Mouse (Mus musculus) right cerebral cortex, postnatal 36 days (tissue): ENCODE measurements around the gene Slco1a6.

Experiments used
- DNase-seq, 2 experiments: peaks; one replicate each; pipeline ENCODE4 v3.0.0; 2022; ENCODE audit warnings: low spot score in 2 of 2, mixed read lengths in 1 of 2

The Slco1a6 gene

DNA sequence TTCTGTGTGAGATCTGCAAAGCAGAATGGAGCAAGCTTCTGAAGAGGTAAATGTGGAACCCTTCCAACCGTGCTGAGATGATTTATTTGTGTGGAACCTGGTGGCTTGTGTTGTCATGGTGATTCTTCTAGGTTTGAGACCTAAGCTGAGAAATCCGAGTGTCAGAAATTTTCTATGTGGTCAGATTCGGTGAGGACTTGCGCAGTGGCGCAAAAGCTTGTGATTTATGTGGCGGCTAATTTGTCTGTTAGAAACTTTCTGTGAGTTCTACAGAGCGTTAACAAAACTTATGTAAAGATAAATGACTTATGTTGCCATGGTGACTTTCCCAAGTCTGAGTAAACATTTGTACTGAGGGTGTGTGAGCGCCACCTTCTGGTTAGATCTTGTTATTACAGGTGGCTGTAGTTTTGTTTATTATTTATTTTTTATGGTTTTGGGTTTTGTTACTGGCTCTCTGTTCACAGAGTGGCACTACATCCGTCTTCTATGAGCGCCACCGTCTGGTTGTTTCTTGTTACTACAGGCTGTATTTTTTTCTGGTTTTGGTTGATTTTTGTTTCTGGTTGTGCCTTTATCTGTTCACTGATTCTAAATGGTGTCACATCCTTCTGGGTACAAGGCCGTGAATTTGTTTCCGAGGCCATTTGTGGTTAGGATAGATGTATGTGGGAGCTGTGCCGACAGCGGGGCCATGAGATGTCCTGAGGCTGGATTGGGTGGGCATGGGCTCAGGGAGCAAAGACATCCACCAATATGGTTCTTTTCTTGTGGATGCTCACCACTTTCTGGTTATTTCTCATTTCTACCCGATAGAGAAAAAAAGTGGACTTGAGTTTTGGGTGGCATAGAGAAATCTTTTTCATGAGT lies 167.8 kb downstream of the Slco1a6 start:
- DNase-seq: peak; percentile 7

GRCm38 (mm10) chr6:142035771-142036170 lies 172.6 kb downstream of the Slco1a6 start:
- DNase-seq: no peak
